Comparison of ENCODE assay signal across 22 mouse cellular contexts in the genomic region with DNA sequence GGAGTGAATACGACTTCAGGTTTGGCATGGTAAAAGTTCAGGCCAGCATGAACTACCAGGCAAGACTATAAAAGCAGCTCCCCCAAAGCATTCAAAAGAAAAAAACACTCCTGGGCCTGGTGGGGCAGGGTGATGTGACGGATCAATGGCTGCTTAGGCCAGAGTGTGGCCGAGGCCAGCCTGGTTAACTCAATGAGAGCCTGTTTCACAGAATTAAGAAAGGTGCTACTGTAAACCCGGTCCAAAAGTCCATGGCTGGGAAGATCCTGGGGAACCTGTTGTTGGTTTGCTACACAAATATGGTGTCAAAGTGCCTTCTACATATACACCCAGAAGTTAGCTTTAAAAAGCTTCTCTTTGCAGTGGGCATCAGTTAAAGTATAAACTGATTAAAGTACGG. TPM values are rescaled to one million over a fixed set of nuclear protein-coding genes. Genes with fewer than 3 reads are reported as not detected.
DNase-seq lines count a peak whose midpoint lies in the region; ATAC-seq and TF ChIP-seq lines count a peak whose summit lies in the region.
"Had no signal": no experiment of that assay in that cellular context is flagged by ENCODE, and none has a peak within 500 bp of the region (broad histone marks: within the 10 kb centered on the region; RNA-seq: fewer than 3 reads in every experiment).

No protein-coding gene starts in this region.

- peaks cover 21% of the 10 kb centered on the region for H3K4me1 ChIP-seq in hindbrain, embryonic 13.5 days (replicated peaks)
- peaks cover 15% of the 10 kb centered on the region for H3K4me1 ChIP-seq in hindbrain, embryonic 10.5 days (replicated peaks)
- H3K4me1 ChIP-seq in stomach, embryonic 16.5 days (ENCODE audit: control insufficient read depth, insufficient read depth, low read length), result peaks cover 12% of the 10 kb centered on the region
- no peaks in the 10 kb centered on the region for H3K4me1 ChIP-seq in stomach, postnatal 0 days (replicated peaks; ENCODE audit: control insufficient read depth, insufficient read depth)
- peaks cover 15% of the 10 kb centered on the region for H3K4me1 ChIP-seq in liver, embryonic 11.5 days (replicated peaks; ENCODE audit: control insufficient read depth, insufficient read depth, low read length)
- peaks cover 18% of the 10 kb centered on the region for H3K4me1 ChIP-seq in midbrain, embryonic 10.5 days

- peak overlapping the region; percentile 35; the same call in 1 of the 2 replicates for H3K9ac ChIP-seq in hindbrain, embryonic 13.5 days
- H3K9ac ChIP-seq in stomach, embryonic 16.5 days (ENCODE audit: low read length), result no peak overlapping the region
- H3K9ac ChIP-seq in stomach, postnatal 0 days (ENCODE audit: low read length), result no peak overlapping the region
- H3K9ac ChIP-seq in liver, embryonic 11.5 days (ENCODE audit: low read depth, low read length), result no peak overlapping the region
- H3K9ac ChIP-seq: forebrain, embryonic 12.5 days; midbrain, embryonic 15.5 days; neural tube, embryonic 15.5 days; stomach, embryonic 15.5 days had no signal

- no peaks in the 10 kb centered on the region for H3K9me3 ChIP-seq in hindbrain, embryonic 13.5 days
- H3K9me3 ChIP-seq in hindbrain, embryonic 10.5 days, result no peaks in the 10 kb centered on the region
- H3K9me3 ChIP-seq in stomach, embryonic 16.5 days (replicated peaks; ENCODE audit: control insufficient read depth, low read length), result no peaks in the 10 kb centered on the region
- no peaks in the 10 kb centered on the region for H3K9me3 ChIP-seq in stomach, postnatal 0 days (ENCODE audit: control insufficient read depth, low read length)
- H3K9me3 ChIP-seq in liver, embryonic 11.5 days (ENCODE audit: control insufficient read depth, low read length), result no peaks in the 10 kb centered on the region
- no peaks in the 10 kb centered on the region for H3K9me3 ChIP-seq in midbrain, embryonic 10.5 days (replicated peaks)
- H3K9me3 ChIP-seq: forebrain, embryonic 12.5 days; megakaryocyte, embryonic 14.5 days; midbrain, embryonic 15.5 days; neural tube, embryonic 15.5 days; stomach, embryonic 15.5 days had no signal

- no peak for ATAC-seq in hindbrain, embryonic 13.5 days (ENCODE audit: low FRiP score)
- no peak for ATAC-seq in stomach, embryonic 16.5 days (ENCODE audit: insufficient read depth, low FRiP score)
- no peak for ATAC-seq in stomach, postnatal 0 days (ENCODE audit: low FRiP score, low TSS enrichment)
- no peak for ATAC-seq in liver, embryonic 11.5 days (replicated peaks; ENCODE audit: low FRiP score)
- ATAC-seq: midbrain, embryonic 15.5 days had no signal

- no peak for DNase-seq in hindbrain, embryonic 10.5 days (ENCODE audit: low spot score)
- DNase-seq in stomach, postnatal 0 days (ENCODE audit: low spot score), result no peak
- DNase-seq in liver, embryonic 11.5 days (ENCODE audit: low spot score), result no peak
- DNase-seq in lung, postnatal 25 days (ENCODE audit: low spot score), result no peak
- no peak for DNase-seq in midbrain, embryonic 10.5 days (ENCODE audit: low spot score)
- no peak for DNase-seq in right cerebral cortex, postnatal 4 days
- DNase-seq: adrenal gland, postnatal 25 days; B cell, adult 2 months; cerebellum, adult 18-20 months; cerebellum, postnatal 25 days; lung, adult 18-20 months; lung, postnatal 14 days; right cerebral cortex, postnatal 14 days; thymus, postnatal 14 days had no signal

- no peak overlapping the region for H3K27ac ChIP-seq in hindbrain, embryonic 13.5 days
- H3K27ac ChIP-seq in hindbrain, embryonic 10.5 days, result no peak overlapping the region
- H3K27ac ChIP-seq in stomach, embryonic 16.5 days (ENCODE audit: low read length), result no peak overlapping the region
- H3K27ac ChIP-seq in stomach, postnatal 0 days (replicated peaks), result no peak overlapping the region
- H3K27ac ChIP-seq in liver, embryonic 11.5 days (ENCODE audit: low read depth, low read length), result no peak overlapping the region
- no peak overlapping the region for H3K27ac ChIP-seq in midbrain, embryonic 10.5 days (replicated peaks)
- H3K27ac ChIP-seq: forebrain, embryonic 12.5 days; layer of hippocampus, adult 2 months; midbrain, embryonic 15.5 days; neural tube, embryonic 15.5 days; stomach, embryonic 15.5 days had no signal

- no peak for TF ChIP-seq CTCF in stomach, postnatal 0 days (IDR thresholded peaks at IDR 0.05; ENCODE audit: low read depth)

- H3K4me3 ChIP-seq in hindbrain, embryonic 13.5 days, result no peak overlapping the region
- no peak overlapping the region for H3K4me3 ChIP-seq in hindbrain, embryonic 10.5 days
- H3K4me3 ChIP-seq in stomach, embryonic 16.5 days (replicated peaks; ENCODE audit: low read length), result no peak overlapping the region
- H3K4me3 ChIP-seq in stomach, postnatal 0 days (ENCODE audit: low read depth, low read length), result no peak overlapping the region
- no peak overlapping the region for H3K4me3 ChIP-seq in liver, embryonic 11.5 days (ENCODE audit: low read depth, low read length)
- no peak overlapping the region for H3K4me3 ChIP-seq in midbrain, embryonic 10.5 days
- H3K4me3 ChIP-seq: forebrain, embryonic 12.5 days; neural tube, embryonic 15.5 days had no signal

- no peak overlapping the region for H3K4me2 ChIP-seq in hindbrain, embryonic 13.5 days
- H3K4me2 ChIP-seq in stomach, embryonic 16.5 days (ENCODE audit: low read depth, low read length), result 0 out of 2 replicates have a peak overlapping the region, but pooled peaks have one; percentile 75
- H3K4me2 ChIP-seq in stomach, postnatal 0 days (replicated peaks; ENCODE audit: low read depth), result no peak overlapping the region
- peak overlapping the region; percentile 12 for H3K4me2 ChIP-seq in liver, embryonic 11.5 days

- TF ChIP-seq EP300 in stomach, postnatal 0 days (optimal IDR thresholded peaks at IDR 0.05), result no peak

- no peaks in the 10 kb centered on the region for H3K27me3 ChIP-seq in hindbrain, embryonic 13.5 days
- H3K27me3 ChIP-seq in hindbrain, embryonic 10.5 days (ENCODE audit: insufficient read depth, poor library complexity, severe bottlenecking), result no peaks in the 10 kb centered on the region
- no peaks in the 10 kb centered on the region for H3K27me3 ChIP-seq in stomach, embryonic 16.5 days (ENCODE audit: control insufficient read depth, insufficient read depth, low read length)
- H3K27me3 ChIP-seq in stomach, postnatal 0 days (ENCODE audit: control insufficient read depth, insufficient read depth, low read length), result no peaks in the 10 kb centered on the region
- H3K27me3 ChIP-seq in liver, embryonic 11.5 days (replicated peaks; ENCODE audit: control insufficient read depth, insufficient read depth, low read length), result no peaks in the 10 kb centered on the region
- no peaks in the 10 kb centered on the region for H3K27me3 ChIP-seq in midbrain, embryonic 10.5 days (ENCODE audit: low read depth, poor library complexity, severe bottlenecking)
- H3K27me3 ChIP-seq: forebrain, embryonic 12.5 days; megakaryocyte, embryonic 14.5 days; midbrain, embryonic 15.5 days; neural tube, embryonic 15.5 days; stomach, embryonic 15.5 days had no signal

- 86% methylated on average over 5 of the region's 5 CpGs for WGBS in hindbrain, embryonic 13.5 days
- 93% methylated on average over 5 of the region's 5 CpGs for WGBS in hindbrain, embryonic 10.5 days
- 80% methylated on average over 5 of the region's 5 CpGs for WGBS in stomach, embryonic 16.5 days
- WGBS in stomach, postnatal 0 days, result 81% methylated on average over 5 of the region's 5 CpGs
- 79% methylated on average over 5 of the region's 5 CpGs for WGBS in liver, embryonic 11.5 days
- WGBS in midbrain, embryonic 10.5 days, result 91% methylated on average over 5 of the region's 5 CpGs

- peaks cover 13% of the 10 kb centered on the region for H3K36me3 ChIP-seq in hindbrain, embryonic 13.5 days
- H3K36me3 ChIP-seq in hindbrain, embryonic 10.5 days, result peaks cover 18% of the 10 kb centered on the region
- H3K36me3 ChIP-seq in stomach, embryonic 16.5 days (ENCODE audit: control insufficient read depth, insufficient read depth, low read length), result no peaks in the 10 kb centered on the region
- H3K36me3 ChIP-seq in stomach, postnatal 0 days (ENCODE audit: control insufficient read depth, insufficient read depth, low read length), result no peaks in the 10 kb centered on the region; the same call in 1 of the 2 replicates
- no peaks in the 10 kb centered on the region; the same call in 1 of the 2 replicates for H3K36me3 ChIP-seq in liver, embryonic 11.5 days (ENCODE audit: control insufficient read depth, insufficient read depth, low read length)
- H3K36me3 ChIP-seq in midbrain, embryonic 10.5 days, result peaks cover 16% of the 10 kb centered on the region
- H3K36me3 ChIP-seq: midbrain, embryonic 15.5 days; stomach, embryonic 15.5 days had no signal

RNA-seq across cellular contexts. Expression of a gene that starts 2.0 kb away (rescaled TPM):
- 65.5 and 69.7 TPM in 2 replicates for polyA plus RNA-seq in hindbrain, embryonic 13.5 days (2015; fragmentation: Nextera tagmentation; extraction: Ambion mirVana)
- polyA plus RNA-seq in hindbrain, embryonic 10.5 days (2016; fragmentation: Nextera tagmentation; extraction: Ambion mirVana), result 61.7 and 62.1 TPM in 2 replicates
- 59.7 and 60.6 TPM in 2 replicates for polyA plus RNA-seq in stomach, embryonic 16.5 days (2015; fragmentation: Nextera tagmentation; extraction: Ambion mirVana)
- 47.0 and 48.9 TPM in 2 replicates for polyA plus RNA-seq in stomach, postnatal 0 days (2015; fragmentation: Nextera tagmentation; extraction: Ambion mirVana)
- 79.5 and 80.7 TPM in 2 replicates for polyA plus RNA-seq in liver, embryonic 11.5 days (2014; fragmentation: Nextera tagmentation; extraction: Ambion mirVana)
- 66.7 and 67.4 TPM in 2 replicates for polyA plus RNA-seq in midbrain, embryonic 10.5 days (2016; fragmentation: Nextera tagmentation; extraction: Ambion mirVana)

RNA-seq across cellular contexts. Expression of a gene that starts 14.9 kb away (rescaled TPM):
- 16.4 and 19.4 TPM in 2 replicates for polyA plus RNA-seq in hindbrain, embryonic 13.5 days (2015; fragmentation: Nextera tagmentation; extraction: Ambion mirVana)
- polyA plus RNA-seq in hindbrain, embryonic 10.5 days (2016; fragmentation: Nextera tagmentation; extraction: Ambion mirVana), result 9.1 and 11.8 TPM in 2 replicates
- 10.0 and 25.9 TPM in 2 replicates for polyA plus RNA-seq in stomach, embryonic 16.5 days (2015; fragmentation: Nextera tagmentation; extraction: Ambion mirVana)
- polyA plus RNA-seq in stomach, postnatal 0 days (2015; fragmentation: Nextera tagmentation; extraction: Ambion mirVana), result 14.3 and 14.8 TPM in 2 replicates
- polyA plus RNA-seq in liver, embryonic 11.5 days (2014; fragmentation: Nextera tagmentation; extraction: Ambion mirVana), result 10.3 and 11.6 TPM in 2 replicates
- 13.9 and 16.8 TPM in 2 replicates for polyA plus RNA-seq in midbrain, embryonic 10.5 days (2016; fragmentation: Nextera tagmentation; extraction: Ambion mirVana)

RNA-seq across cellular contexts. Expression of a gene that starts 39.3 kb away (rescaled TPM):
- polyA plus RNA-seq in hindbrain, embryonic 13.5 days (2015; fragmentation: Nextera tagmentation; extraction: Ambion mirVana), result 1,003 and 1,012 TPM in 2 replicates
- polyA plus RNA-seq in hindbrain, embryonic 10.5 days (2016; fragmentation: Nextera tagmentation; extraction: Ambion mirVana), result 344 and 448 TPM in 2 replicates
- 328 and 363 TPM in 2 replicates for polyA plus RNA-seq in stomach, embryonic 16.5 days (2015; fragmentation: Nextera tagmentation; extraction: Ambion mirVana)
- polyA plus RNA-seq in stomach, postnatal 0 days (2015; fragmentation: Nextera tagmentation; extraction: Ambion mirVana), result 397 and 409 TPM in 2 replicates
- 420 and 459 TPM in 2 replicates for polyA plus RNA-seq in liver, embryonic 11.5 days (2014; fragmentation: Nextera tagmentation; extraction: Ambion mirVana)
- 269 and 314 TPM in 2 replicates for polyA plus RNA-seq in midbrain, embryonic 10.5 days (2016; fragmentation: Nextera tagmentation; extraction: Ambion mirVana)

Comparison
In these comparisons a context has a peak if more than half of its experiments do, and no peak if none do; other contexts are left out.
1. H3K4me2 ChIP-seq: peak in stomach, embryonic 16.5 days (single experiment) and liver, embryonic 11.5 days (single experiment); none in hindbrain, embryonic 13.5 days (single experiment) and stomach, postnatal 0 days (single experiment).